Mouse (Mus musculus) stomach, embryonic 15.5 days (tissue): ENCODE measurements around the gene Exoc4. TPM values are rescaled to one million over a fixed set of nuclear protein-coding genes. Genes with fewer than 3 reads are reported as not detected.

ENCODE experiments used
- ATAC-seq: fragments of 200-750 bp; cut with Nextera tagmentation; 2 replicates; pipeline ENCODE4 v1.8.0; 2017; ENCODE audit warnings: low read depth, moderate number of reproducible peaks, moderate TSS enrichment; ENCODE audit not compliant: insufficient read depth, low FRiP score
- H3K27ac ChIP-seq: fragments of 300-500 bp; sonication (generic); 2 replicates; pipeline ENCODE4 v1.5.1; 2015; ENCODE audit warnings: mild to moderate bottlenecking, inconsistent platforms
- H3K27me3 ChIP-seq: fragments of 300-500 bp; sonication (generic); replicated peaks from 2 replicates; pipeline ENCODE4 v1.6.1; 2015; ENCODE audit warnings: inconsistent platforms
- H3K36me3 ChIP-seq: fragments of 300-500 bp; sonication (generic); 2 replicates; pipeline ENCODE4 v1.6.1; 2015; ENCODE audit warnings: inconsistent platforms
- H3K4me1 ChIP-seq: fragments of 300-500 bp; sonication (generic); 2 replicates; pipeline ENCODE4 v1.6.1; 2015; ENCODE audit warnings: inconsistent platforms
- H3K4me2 ChIP-seq: fragments of 300-500 bp; sonication (generic); 2 replicates; pipeline ENCODE4 v1.6.1; 2015; ENCODE audit warnings: mild to moderate bottlenecking, inconsistent platforms
- H3K4me3 ChIP-seq: fragments of 300-500 bp; sonication (generic); replicated peaks from 2 replicates; pipeline ENCODE4 v1.5.1; 2015; ENCODE audit warnings: inconsistent platforms
- H3K9ac ChIP-seq: fragments of 300-500 bp; sonication (generic); 2 replicates; pipeline ENCODE4 v1.6.1; 2015; ENCODE audit warnings: inconsistent platforms
- H3K9me3 ChIP-seq: fragments of 300-500 bp; sonication (generic); 2 replicates; pipeline ENCODE4 v1.6.1; 2016; ENCODE audit warnings: inconsistent platforms
- WGBS: fragments of 180-500 bp; shearing (Covaris S2); methylation state at CpG from one replicate; pipeline ENCODE4 v1.1.7; 2015; 5-methylcytosine and 5-hydroxymethylcytosine counted together
- polyA plus RNA-seq: library from polyadenylated mRNA; unstranded; fragments of >200 nt; fragmentation: Nextera tagmentation; extraction: Ambion mirVana; gene quantifications from 2 replicates; pipeline ENCODE4 v1.2.1, GENCODE M21; 2015

Exoc4 gene
- polyA plus RNA-seq, 1 experiment from 2014 or later = 31.4 TPM

- Histone ChIP-seq H3K9ac (no peak overlapping the region), H3K36me3 (no peaks in the 10 kb centered on the region), H3K4me1 (no peaks in the 10 kb centered on the region), H3K4me3 (no peak overlapping the region), H3K27ac (no peak overlapping the region), H3K9me3 (no peaks in the 10 kb centered on the region), H3K4me2 (no peak overlapping the region), H3K27me3 (no peaks in the 10 kb centered on the region)
- no peak for ATAC-seq
- WGBS = 75% methylated on average over 3 of the region's 3 CpGs
Observed at GRCm38 (mm10) chr6:33859049-33859448, 610.2 kb downstream of the Exoc4 start.

DNA sequence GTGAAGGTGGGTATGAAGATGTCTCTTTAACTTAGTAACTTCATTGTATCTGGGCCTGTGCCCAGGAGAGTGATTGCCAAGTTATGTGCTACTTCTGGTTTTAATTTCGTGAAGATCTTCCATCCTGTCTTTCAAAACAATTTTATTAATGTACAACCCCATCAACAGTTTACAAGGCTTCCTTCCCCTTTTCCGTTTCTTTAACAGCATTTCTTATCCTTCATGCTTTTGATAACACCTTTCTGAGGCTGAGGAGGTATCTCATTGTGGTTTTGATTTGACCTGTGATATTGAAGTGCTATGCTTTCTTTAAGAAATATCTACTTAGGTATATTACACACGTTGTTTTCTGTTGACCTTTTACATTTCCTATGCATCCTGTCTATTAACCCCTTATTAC lies 616.9 kb downstream of the Exoc4 start:
- no peaks in the 10 kb centered on the region for H3K4me1 ChIP-seq
- ATAC-seq = no peak
- H3K9ac ChIP-seq = no peak overlapping the region
- no peak overlapping the region for H3K4me3 ChIP-seq
- no peaks in the 10 kb centered on the region for H3K9me3 ChIP-seq
- H3K27me3 ChIP-seq = no peaks in the 10 kb centered on the region
- 55% methylated on average over 3 of the region's 3 CpGs for WGBS
- H3K27ac ChIP-seq = no peak overlapping the region
- H3K36me3 ChIP-seq = no peaks in the 10 kb centered on the region
- H3K4me2 ChIP-seq = no peak overlapping the region

GRCm38 (mm10) chr6:33866901-33867580 lies 618.2 kb downstream of the Exoc4 start:
- Histone ChIP-seq H3K4me1 (no peaks in the 10 kb centered on the region), H3K9me3 (no peaks in the 10 kb centered on the region), H3K4me2 (no peak overlapping the region), H3K36me3 (no peaks in the 10 kb centered on the region), H3K4me3 (no peak overlapping the region), H3K9ac (no peak overlapping the region), H3K27me3 (no peaks in the 10 kb centered on the region), H3K27ac (no peak overlapping the region)
- ATAC-seq = no peak
- 73% methylated on average over 3 of the region's 3 CpGs for WGBS

DNA sequence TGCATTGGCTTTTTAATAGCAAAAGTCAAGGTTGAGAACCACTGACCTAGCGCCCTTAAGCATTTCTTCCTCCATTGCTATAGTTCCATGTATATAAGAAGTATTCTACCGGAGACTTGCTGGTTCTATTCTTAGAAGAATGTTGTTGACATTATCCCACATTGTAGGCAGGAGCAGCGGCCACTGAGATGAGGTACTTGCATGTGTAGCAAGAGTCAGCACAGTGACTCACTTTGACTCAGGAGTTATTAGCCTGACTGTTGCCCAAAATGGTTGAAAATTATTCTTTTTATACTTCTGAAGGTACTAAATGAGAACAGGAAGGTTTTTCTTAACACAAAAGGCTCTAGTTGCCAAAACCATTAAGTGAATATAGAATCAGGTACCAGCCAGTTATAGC lies 620.4 kb downstream of the Exoc4 start:
- 75% methylated on average over 3 of the region's 3 CpGs for WGBS
- H3K4me2 ChIP-seq = no peak overlapping the region

GRCm38 (mm10) chr6:33870468-33871142 lies 621.7 kb downstream of the Exoc4 start:
- H3K27ac ChIP-seq = no peak overlapping the region
- no peaks in the 10 kb centered on the region for H3K4me1 ChIP-seq
- no peaks in the 10 kb centered on the region for H3K9me3 ChIP-seq
- H3K36me3 ChIP-seq = no peaks in the 10 kb centered on the region
- 63% methylated on average over 9 of the region's 9 CpGs for WGBS
- H3K27me3 ChIP-seq = no peaks in the 10 kb centered on the region
- H3K4me2 ChIP-seq = no peak overlapping the region
- ATAC-seq = no peak
- H3K9ac ChIP-seq = no peak overlapping the region
- H3K4me3 ChIP-seq = no peak overlapping the region

More for the DNA sequence above, 620.4 kb downstream of the Exoc4 start:
- Histone ChIP-seq H3K27me3 (no peaks in the 10 kb centered on the region), H3K9ac (no peak overlapping the region), H3K4me3 (no peak overlapping the region), H3K36me3 (no peaks in the 10 kb centered on the region), H3K4me1 (no peaks in the 10 kb centered on the region), H3K9me3 (no peaks in the 10 kb centered on the region), H3K27ac (no peak overlapping the region)
- ATAC-seq = no peak

- H3K9me3 ChIP-seq = no peaks in the 10 kb centered on the region
- no peak overlapping the region for H3K9ac ChIP-seq
- ATAC-seq = no peak
- H3K27me3 ChIP-seq = no peaks in the 10 kb centered on the region
- H3K4me2 ChIP-seq = no peak overlapping the region
- no peaks in the 10 kb centered on the region for H3K36me3 ChIP-seq
- no peaks in the 10 kb centered on the region for H3K4me1 ChIP-seq
- no peak overlapping the region for H3K27ac ChIP-seq
- 73% methylated on average over 1 of the region's 1 CpGs for WGBS
- H3K4me3 ChIP-seq = no peak overlapping the region
Observed at GRCm38 (mm10) chr6:33871286-33871685, 622.4 kb downstream of the Exoc4 start.

DNA sequence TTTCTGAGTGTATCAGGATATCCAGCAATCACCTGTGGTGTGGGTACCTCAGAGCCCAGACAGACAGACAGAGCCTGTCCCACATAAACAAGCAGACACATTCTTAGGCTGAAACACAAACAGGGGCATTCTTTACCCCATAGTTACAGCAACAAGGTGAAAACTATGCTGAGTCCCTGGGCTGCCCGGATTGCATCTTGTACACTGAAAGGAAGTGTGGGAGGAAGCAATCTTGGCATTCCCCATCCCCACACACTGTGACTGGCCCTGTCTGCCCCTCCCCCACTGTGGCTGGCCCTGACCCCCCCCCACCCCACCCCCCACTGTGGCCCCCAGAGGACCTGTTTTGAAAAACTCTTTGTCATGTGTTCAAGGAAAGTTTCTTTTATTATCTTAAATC lies 623.3 kb downstream of the Exoc4 start:
- no peaks in the 10 kb centered on the region for H3K36me3 ChIP-seq
- ATAC-seq = no peak
- no peak overlapping the region for H3K4me3 ChIP-seq
- H3K27ac ChIP-seq = no peak overlapping the region
- no peak overlapping the region for H3K9ac ChIP-seq
- no peaks in the 10 kb centered on the region for H3K27me3 ChIP-seq
- 68% methylated on average over 1 of the region's 1 CpGs for WGBS
- H3K4me1 ChIP-seq = no peaks in the 10 kb centered on the region
- H3K9me3 ChIP-seq = no peaks in the 10 kb centered on the region
- H3K4me2 ChIP-seq = no peak overlapping the region

GRCm38 (mm10) chr6:33873000-33873399 lies 624.1 kb downstream of the Exoc4 start:
- no peak overlapping the region for H3K9ac ChIP-seq
- H3K36me3 ChIP-seq = no peaks in the 10 kb centered on the region
- no peaks in the 10 kb centered on the region for H3K27me3 ChIP-seq
- ATAC-seq = no peak
- no peaks in the 10 kb centered on the region for H3K4me1 ChIP-seq
- 65% methylated on average over 5 of the region's 5 CpGs for WGBS
- H3K4me3 ChIP-seq = no peak overlapping the region
- H3K27ac ChIP-seq = no peak overlapping the region
- no peak overlapping the region for H3K4me2 ChIP-seq
- no peaks in the 10 kb centered on the region for H3K9me3 ChIP-seq

DNA sequence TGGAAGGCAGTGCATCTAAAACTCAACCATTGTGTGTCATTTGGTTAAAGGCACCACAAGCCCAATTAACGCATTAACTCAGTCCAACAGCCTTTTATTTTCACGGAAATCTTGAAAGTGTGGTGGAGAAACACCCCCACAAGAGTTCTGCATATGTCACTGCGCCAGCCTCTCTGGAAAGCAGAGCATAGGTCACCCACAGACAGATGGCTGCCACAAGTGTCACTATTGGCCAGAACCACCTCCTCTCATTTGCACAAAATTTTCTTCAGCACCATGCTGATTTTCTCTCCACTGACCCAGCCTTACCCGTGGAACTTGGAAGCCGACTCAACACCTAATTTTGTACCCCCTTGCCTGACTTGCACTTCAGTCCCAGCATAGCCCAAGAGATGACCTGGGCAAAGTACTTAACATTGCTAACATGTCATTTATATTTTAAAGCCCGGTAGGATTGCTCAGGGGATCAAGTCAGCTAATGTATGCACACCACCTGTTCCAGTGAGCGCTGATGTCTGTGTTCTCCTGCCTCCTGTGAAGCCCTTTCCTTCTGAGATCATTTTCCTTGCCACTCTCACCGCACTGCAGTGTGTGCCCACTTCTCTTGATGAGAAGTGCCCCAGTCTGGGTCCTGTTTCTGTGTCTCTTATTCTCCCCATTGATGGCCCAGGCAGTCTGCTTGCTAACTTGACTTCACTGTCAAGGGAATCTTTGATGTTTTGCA lies 625.6 kb downstream of the Exoc4 start:
- Histone ChIP-seq H3K9ac (no peak overlapping the region), H3K4me2 (no peak overlapping the region), H3K36me3 (no peaks in the 10 kb centered on the region), H3K4me3 (no peak overlapping the region), H3K4me1 (no peaks in the 10 kb centered on the region), H3K27ac (no peak overlapping the region), H3K27me3 (no peaks in the 10 kb centered on the region), H3K9me3 (no peaks in the 10 kb centered on the region)
- 72% methylated on average over 8 of the region's 8 CpGs for WGBS
- no peak for ATAC-seq

- no peak overlapping the region for H3K4me2 ChIP-seq
- H3K27me3 ChIP-seq = no peaks in the 10 kb centered on the region
- no peak overlapping the region for H3K9ac ChIP-seq
- H3K9me3 ChIP-seq = no peaks in the 10 kb centered on the region
- H3K36me3 ChIP-seq = no peaks in the 10 kb centered on the region
- ATAC-seq = no peak
- 80% methylated on average over 9 of the region's 9 CpGs for whole genome bisulfite sequencing
- no peak overlapping the region for H3K4me3 ChIP-seq
- no peaks in the 10 kb centered on the region for H3K4me1 ChIP-seq
- no peak overlapping the region for H3K27ac ChIP-seq
Observed at GRCm38 (mm10) chr6:33884141-33884683, 635.3 kb downstream of the Exoc4 start.

DNA sequence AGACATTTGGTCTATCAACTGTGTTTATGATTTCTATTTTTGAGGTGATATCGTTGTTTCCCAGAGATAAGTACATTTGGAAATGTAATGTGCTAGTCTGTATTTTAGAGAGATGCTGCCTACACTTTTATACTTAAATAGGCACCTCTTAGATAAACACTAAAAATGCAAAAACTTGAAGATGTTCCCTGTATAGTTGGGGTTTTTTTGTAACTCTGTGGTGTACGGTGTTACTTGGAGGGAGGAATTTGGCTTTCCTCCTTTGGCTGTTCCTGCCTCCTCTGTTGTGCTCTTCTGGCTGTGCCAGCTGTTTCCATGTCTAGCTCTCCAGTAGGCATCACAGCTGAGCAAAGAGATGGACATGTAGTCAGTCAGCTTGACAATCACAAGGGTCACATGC lies 638.1 kb downstream of the Exoc4 start:
- ATAC-seq = no peak
- Histone ChIP-seq H3K9me3 (no peaks in the 10 kb centered on the region), H3K9ac (no peak overlapping the region), H3K4me1 (no peaks in the 10 kb centered on the region), H3K27ac (no peak overlapping the region), H3K4me3 (no peak overlapping the region), H3K36me3 (no peaks in the 10 kb centered on the region), H3K4me2 (no peak overlapping the region), H3K27me3 (no peaks in the 10 kb centered on the region)
- 89% methylated on average over 2 of the region's 2 CpGs for WGBS

- WGBS = 67% methylated on average over 1 of the region's 1 CpGs
- no peak for ATAC-seq
- no peak overlapping the region for H3K9ac ChIP-seq
- H3K9me3 ChIP-seq = no peaks in the 10 kb centered on the region
- H3K4me2 ChIP-seq = no peak overlapping the region
- no peaks in the 10 kb centered on the region for H3K36me3 ChIP-seq
- H3K4me1 ChIP-seq = 0 out of 2 replicates have a peak, but pooled peaks cover 4% of the 10 kb centered on the region
- no peak overlapping the region for H3K4me3 ChIP-seq
- H3K27me3 ChIP-seq = no peaks in the 10 kb centered on the region
- no peak overlapping the region for H3K27ac ChIP-seq
Observed at GRCm38 (mm10) chr6:33890926-33891325, 642.0 kb downstream of the Exoc4 start.
